Comparison of ENCODE assay signal across 8 mouse cellular contexts in the genomic region with DNA sequence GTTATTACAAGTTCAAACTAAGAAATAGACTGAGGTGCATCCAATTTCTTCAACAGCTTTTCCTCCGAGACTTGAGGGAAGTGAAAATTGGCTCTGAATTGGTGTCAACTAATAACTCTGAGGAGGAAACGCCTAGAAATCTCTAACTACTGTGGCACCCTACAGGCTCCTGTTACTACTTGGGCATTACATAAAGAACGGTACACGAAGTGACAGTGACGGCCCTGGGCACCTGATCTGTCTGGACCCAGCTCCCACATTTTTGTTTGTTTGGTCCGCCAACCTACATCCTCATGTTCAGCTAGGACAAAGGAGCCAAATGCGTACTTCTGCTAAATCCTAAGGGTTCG. TPM values are rescaled to one million over a fixed set of nuclear protein-coding genes. Genes with fewer than 3 reads are reported as not detected.
DNase-seq lines count a peak whose midpoint lies in the region; ATAC-seq and TF ChIP-seq lines count a peak whose summit lies in the region.

No protein-coding gene starts in this region.

- no peak for TF ChIP-seq EP300 in MEL (IDR thresholded peaks at IDR 0.05; ENCODE audit: low read depth in 1 of 2, low read length in 2 of 2)

- H3K36me3 ChIP-seq in heart, embryonic 11.5 days (ENCODE audit: control insufficient read depth, insufficient read depth, low read length), result no peaks in the 10 kb centered on the region
- H3K36me3 ChIP-seq in MEL (ENCODE audit: control insufficient read depth in 1 of 2, insufficient read depth in 2 of 2, low read length in 2 of 2) (peaks cover 0 to 7% of the 10 kb centered on the region in 2 experiments; a peak in 1 of 4 replicates), macrophage (ENCODE audit: inconsistent target) (peaks cover 13% of the 10 kb centered on the region; the same call in 1 of the 2 replicates)
- H3K36me3 ChIP-seq in heart, embryonic 15.5 days, result no peaks in the 10 kb centered on the region

- peak overlapping the region; percentile 75 for H3K4me2 ChIP-seq in heart, embryonic 11.5 days
- peak overlapping the region; percentile 93 for H3K4me2 ChIP-seq in heart, embryonic 15.5 days

- peaks cover 4% of the 10 kb centered on the region; the same call in 1 of the 2 replicates for H3K79me2 ChIP-seq in MEL (ENCODE audit: control insufficient read depth, insufficient read depth, low read length, poor library complexity)
- H3K79me2 ChIP-seq in macrophage (ENCODE audit: inconsistent target), result no peaks in the 10 kb centered on the region

- TF ChIP-seq POLR2A in MEL (IDR thresholded peaks at IDR 0.05; ENCODE audit: control insufficient read depth in 1 of 2, insufficient read depth in 1 of 2, low read depth in 1 of 2, low read length in 2 of 2, poor library complexity in 1 of 2), result no peak

- 11% methylated on average over 8 of the region's 8 CpGs for WGBS in heart, embryonic 11.5 days (ENCODE audit: insufficient replicate concordance)
- 4% methylated on average over 8 of the region's 8 CpGs for WGBS in heart, embryonic 15.5 days
- under 1% methylated on average over 8 of the region's 8 CpGs for WGBS in macrophage (ENCODE audit: missing documents)

- no peaks in the 10 kb centered on the region for H3K27me3 ChIP-seq in heart, embryonic 11.5 days (ENCODE audit: control insufficient read depth, insufficient read depth, low read length)
- H3K27me3 ChIP-seq in MEL (ENCODE audit: control insufficient read depth in 1 of 2, insufficient read depth in 2 of 2, low read length in 2 of 2), result no peaks in the 10 kb centered on the region
- H3K27me3 ChIP-seq in heart, embryonic 15.5 days, result no peaks in the 10 kb centered on the region

- DNase-seq in heart, adult 11 months, result no peak
- peak; percentile 50 for DNase-seq in MEL (ENCODE audit: low read depth, low spot score)
- no peak for DNase-seq in ovary, postnatal 10 days (ENCODE audit: low spot score)
- no peak for DNase-seq in right cerebral cortex, postnatal 14 days

- no peak for TF ChIP-seq CTCF in MEL (IDR thresholded peaks at IDR 0.05 in 2 of 3, conservative IDR thresholded peaks at IDR 0.05 in 1 of 3; ENCODE audit: control insufficient read depth in 1 of 3, insufficient read depth in 1 of 3, low read depth in 2 of 3, low read length in 3 of 3, poor library complexity in 1 of 3, severe bottlenecking in 1 of 3)

- H3K4me1 ChIP-seq in heart, embryonic 11.5 days (ENCODE audit: control insufficient read depth, insufficient read depth, low read length), result peaks cover 7% of the 10 kb centered on the region; the same call in 1 of the 2 replicates
- peaks cover 0 to 5% of the 10 kb centered on the region in 2 experiments; a peak in 2 of 4 replicates for H3K4me1 ChIP-seq in MEL (ENCODE audit: control insufficient read depth in 1 of 2, insufficient read depth in 2 of 2, low read length in 2 of 2)
- H3K4me1 ChIP-seq in heart, embryonic 15.5 days (replicated peaks), result peaks cover 25% of the 10 kb centered on the region

- peak overlapping the region; percentile 86 for H3K27ac ChIP-seq in heart, embryonic 11.5 days (ENCODE audit: low read depth, low read length)
- H3K27ac ChIP-seq in MEL (ENCODE audit: control insufficient read depth, low read depth, low read length), result peak overlapping the region; percentile 51
- H3K27ac ChIP-seq in heart, embryonic 15.5 days, result peak overlapping the region; percentile 99
- H3K27ac ChIP-seq in macrophage, result peak overlapping the region; percentile 79

- TF ChIP-seq RAD21 in MEL (IDR thresholded peaks at IDR 0.05; ENCODE audit: low read depth, low read length), result no peak

- peak overlapping the region; percentile 93 for H3K9ac ChIP-seq in heart, embryonic 11.5 days (ENCODE audit: low read depth, low read length)
- H3K9ac ChIP-seq in MEL (ENCODE audit: control insufficient read depth, low read depth, low read length, poor library complexity, severe bottlenecking), result peak overlapping the region; percentile 92
- H3K9ac ChIP-seq in heart, embryonic 15.5 days, result peak overlapping the region; percentile 85

- peak overlapping the region; percentile 85 for H3K4me3 ChIP-seq in heart, embryonic 11.5 days (ENCODE audit: low read depth, low read length)
- H3K4me3 ChIP-seq in MEL (ENCODE audit: control insufficient read depth in 1 of 2, insufficient read depth in 1 of 2, low read depth in 2 of 2, low read length in 2 of 2) (peak overlapping the region; percentile 86 to 90), macrophage (ENCODE audit: inconsistent target) (peak overlapping the region; percentile 74)
- H3K4me3 ChIP-seq in heart, embryonic 15.5 days, result peak overlapping the region; percentile 91

- ATAC-seq in heart, embryonic 11.5 days (replicated peaks; ENCODE audit: insufficient number of reproducible peaks, low FRiP score, low TSS enrichment), result 0 out of 2 replicates have a peak, but pooled peaks have one; percentile 15
- ATAC-seq in heart, embryonic 15.5 days (replicated peaks; ENCODE audit: insufficient number of reproducible peaks, insufficient read depth, low FRiP score, low read depth), result peak; percentile 16
- no peak; the same call in 1 of the 2 replicates for ATAC-seq in monocyte, adult 5-6 weeks (replicated peaks; ENCODE audit: insufficient number of reproducible peaks, low FRiP score, low TSS enrichment, poor library complexity, severe bottlenecking)

- no peaks in the 10 kb centered on the region for H3K9me3 ChIP-seq in heart, embryonic 11.5 days (replicated peaks; ENCODE audit: control insufficient read depth, low read length)
- H3K9me3 ChIP-seq in MEL (replicated peaks; ENCODE audit: insufficient read depth, low read length), result no peaks in the 10 kb centered on the region
- H3K9me3 ChIP-seq in heart, embryonic 15.5 days (replicated peaks), result no peaks in the 10 kb centered on the region

TF ChIP-seq in MEL, 35 proteins besides CTCF, POLR2A, EP300 and RAD21:
- TF ChIP-seq MAX (IDR thresholded peaks at IDR 0.05; ENCODE audit: low read length) (no peak), JUND (IDR thresholded peaks at IDR 0.05; ENCODE audit: low read depth, low read length) (no peak), POLR2AphosphoS2 (IDR thresholded peaks at IDR 0.05; ENCODE audit: low read length) (no peak), MEF2A (IDR thresholded peaks at IDR 0.05; ENCODE audit: extremely low read depth, insufficient replicate concordance, low read depth, low read length, poor library complexity, severe bottlenecking) (no peak), CHD2 (IDR thresholded peaks at IDR 0.05; ENCODE audit: low read length) (no peak), USF2 (IDR thresholded peaks at IDR 0.05; ENCODE audit: borderline replicate concordance in 1 of 2, insufficient read depth in 1 of 2, low read depth in 1 of 2, low read length in 2 of 2) (no peak), GABPA (IDR thresholded peaks at IDR 0.05; ENCODE audit: low read depth, low read length) (no peak), ZKSCAN1 (IDR thresholded peaks at IDR 0.05; ENCODE audit: low read depth, low read length) (no peak), MAFK (IDR thresholded peaks at IDR 0.05; ENCODE audit: borderline replicate concordance, low read depth, low read length) (no peak), ELF1 (IDR thresholded peaks at IDR 0.05; ENCODE audit: low read depth, low read length) (no peak), GATA1 (IDR thresholded peaks at IDR 0.05; ENCODE audit: low read depth, low read length) (no peak), NRF1 (IDR thresholded peaks at IDR 0.05; ENCODE audit: insufficient read depth, low read depth, low read length, poor library complexity, severe bottlenecking) (no peak), TBP (IDR thresholded peaks at IDR 0.05; ENCODE audit: low read depth, low read length) (no peak), ZNF384 (IDR thresholded peaks at IDR 0.05; ENCODE audit: low read depth, low read length) (no peak), BHLHE40 (IDR thresholded peaks at IDR 0.05; ENCODE audit: borderline replicate concordance, low read depth, low read length) (no peak)

RNA-seq across cellular contexts. Expression of a gene that starts 0.5 kb away (rescaled TPM):
- 12.5 and 14.3 TPM in 2 replicates for polyA plus RNA-seq in heart, embryonic 11.5 days (2014; fragmentation: Nextera tagmentation; extraction: Ambion mirVana)
- total RNA-seq in MEL (2012; rRNA removed), result 7.4 and 7.5 TPM in 2 replicates
- polyA plus RNA-seq in MEL (2012; ENCODE audit: insufficient read depth in 1 of 2, insufficient read length in 2 of 2, low read depth in 1 of 2, low replicate concordance in 2 of 2, missing spikeins in 1 of 2) (1 to 10 TPM in 1 of 2 experiments, not detected in 1; 8.5 TPM), macrophage (2018) (8.8 to 18.0 TPM (median 12.8 TPM) in 3 replicates)
- 13.4 and 13.9 TPM in 2 replicates for polyA plus RNA-seq in heart, embryonic 15.5 days (2015; fragmentation: Nextera tagmentation; extraction: Ambion mirVana)
- 10 to 100 TPM in 7 of 26 experiments, 1 to 10 TPM in 19; 2.0 to 20.9 (median 6.1) TPM for total RNA-seq in macrophage (2018; cell fraction: chromatin; rRNA removed)
- total RNA-seq in macrophage (2018; cell fraction: cytosol; rRNA removed), result 10 to 100 TPM in 20 of 26 experiments, 1 to 10 TPM in 6; 6.7 to 19.4 (median 13.3) TPM
- 10 to 100 TPM in 14 of 26 experiments, 1 to 10 TPM in 12; 3.4 to 21.8 (median 10.2) TPM for total RNA-seq in macrophage (2018; cell fraction: nucleus; rRNA removed)
- 6.1 to 15.6 TPM (median 9.5 TPM) in 3 replicates for total RNA-seq in monocyte, adult 5-6 weeks (2017)
